Mouse (Mus musculus): ENCODE measurements around the gene Elf1.

- TF ChIP-seq CTCF (conservative IDR thresholded peaks at IDR 0.05; ENCODE audit: insufficient read depth, insufficient read length, low read depth, low read length) (no peak), POLR2A (IDR thresholded peaks at IDR 0.05; ENCODE audit: low read depth, low read length) (no peak)
Measured at GRCm38 (mm10) chr14:79541606-79542005, 60.6 kb downstream of the Elf1 start.
